Mouse (Mus musculus): ENCODE measurements around the gene Gm5294. TPM values are rescaled to one million over a fixed set of nuclear protein-coding genes. Genes with fewer than 3 reads are reported as not detected.

Gm5294 gene
- polyA plus RNA-seq, 1 experiment from 2014 or later, result 0.93 TPM

DNA sequence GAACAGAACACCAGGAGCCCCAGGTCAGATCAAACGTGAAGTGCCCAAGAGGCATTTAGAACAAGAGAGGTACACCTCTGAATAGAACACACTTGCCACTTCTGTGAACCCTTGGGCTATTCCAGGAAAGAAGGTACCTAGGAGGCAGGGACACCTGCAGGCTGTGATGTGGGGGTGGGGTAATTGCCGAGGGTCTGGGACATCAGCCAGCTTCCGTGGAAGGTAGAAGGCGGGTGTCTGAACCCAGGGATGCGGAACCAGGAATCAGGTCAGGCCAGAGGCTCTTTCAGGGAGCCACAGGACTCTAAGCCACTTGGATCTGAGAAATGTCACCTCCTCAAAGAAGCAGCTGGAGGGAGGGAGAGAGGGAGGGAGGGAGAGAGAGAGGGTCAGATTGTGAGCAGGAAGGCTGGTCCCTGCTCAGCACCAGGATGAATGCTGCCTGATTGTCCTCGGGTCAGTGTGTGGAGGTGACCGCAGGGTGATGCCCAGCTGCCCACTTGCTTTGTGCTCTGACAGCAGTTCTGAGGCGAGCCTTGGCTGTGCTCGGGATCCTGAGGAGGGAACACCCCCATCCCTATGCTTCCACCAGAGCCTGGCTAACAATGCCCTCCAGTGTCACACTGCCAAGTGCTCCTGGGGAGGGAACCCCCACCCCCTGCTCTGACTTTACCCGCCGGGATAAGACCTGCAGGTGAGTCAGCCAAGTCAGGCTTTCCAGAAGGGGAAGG, 31.2 kb upstream of the Gm5294 start:
- no peak overlapping the region for H3K4me3 ChIP-seq (ENCODE audit: low read length)
- no peaks in the 10 kb centered on the region for H3K9me3 ChIP-seq (ENCODE audit: control insufficient read depth, low read length)
- peaks cover 7% of the 10 kb centered on the region for H3K4me1 ChIP-seq (ENCODE audit: control insufficient read depth, insufficient read depth, low read depth, low read length)
- peaks cover 8% of the 10 kb centered on the region for H3K36me3 ChIP-seq (ENCODE audit: control insufficient read depth, insufficient read depth, low read length)
- ATAC-seq, result peak; percentile 68
- H3K4me2 ChIP-seq (ENCODE audit: low read length), result no peak overlapping the region
- 0 out of 2 replicates have a peak overlapping the region, but pooled peaks have one; percentile 5 for H3K27ac ChIP-seq (ENCODE audit: low read depth, low read length)
- no peaks in the 10 kb centered on the region for H3K27me3 ChIP-seq (replicated peaks; ENCODE audit: control insufficient read depth, insufficient read depth, low read length)
- WGBS, result 41% methylated on average over 11 of the region's 11 CpGs
- no peak overlapping the region for H3K9ac ChIP-seq (ENCODE audit: low read depth, low read length)

DNA sequence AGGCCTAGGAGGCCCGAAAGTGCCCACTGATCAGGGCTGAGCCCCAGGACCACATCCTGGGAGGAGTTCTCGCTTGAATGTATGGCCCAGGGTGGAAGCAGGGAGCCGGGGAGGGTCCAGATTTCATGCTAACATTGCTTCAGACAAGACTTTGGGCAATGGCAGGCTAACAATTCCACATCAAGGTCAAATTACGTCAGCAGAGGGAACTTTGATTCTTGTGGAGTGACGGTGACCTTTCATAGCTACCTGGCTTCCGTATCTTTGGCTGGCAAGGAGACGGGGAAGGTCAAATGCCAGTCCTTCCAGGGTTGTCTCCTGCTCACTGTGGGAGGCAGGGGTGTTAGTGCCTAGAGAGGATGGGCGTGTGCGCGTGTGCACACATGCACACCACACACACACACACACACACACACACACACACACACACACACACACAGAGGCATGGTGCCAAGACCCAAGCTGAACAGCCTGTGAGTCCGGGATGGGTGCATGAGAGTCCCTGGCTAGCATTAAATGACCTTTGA, 28.9 kb upstream of the Gm5294 start:
- Histone ChIP-seq H3K4me1 (ENCODE audit: control insufficient read depth, insufficient read depth, low read depth, low read length) (peaks cover 7% of the 10 kb centered on the region), H3K4me3 (ENCODE audit: low read length) (no peak overlapping the region), H3K9ac (ENCODE audit: low read depth, low read length) (no peak overlapping the region), H3K36me3 (ENCODE audit: control insufficient read depth, insufficient read depth, low read length) (peaks cover 27% of the 10 kb centered on the region), H3K9me3 (ENCODE audit: control insufficient read depth, low read length) (no peaks in the 10 kb centered on the region), H3K27me3 (replicated peaks; ENCODE audit: control insufficient read depth, insufficient read depth, low read length) (no peaks in the 10 kb centered on the region), H3K27ac (ENCODE audit: low read depth, low read length) (no peak overlapping the region), H3K4me2 (ENCODE audit: low read length) (no peak overlapping the region)
- ATAC-seq, result no peak
- 90% methylated on average over 8 of the region's 11 CpGs for WGBS

DNA sequence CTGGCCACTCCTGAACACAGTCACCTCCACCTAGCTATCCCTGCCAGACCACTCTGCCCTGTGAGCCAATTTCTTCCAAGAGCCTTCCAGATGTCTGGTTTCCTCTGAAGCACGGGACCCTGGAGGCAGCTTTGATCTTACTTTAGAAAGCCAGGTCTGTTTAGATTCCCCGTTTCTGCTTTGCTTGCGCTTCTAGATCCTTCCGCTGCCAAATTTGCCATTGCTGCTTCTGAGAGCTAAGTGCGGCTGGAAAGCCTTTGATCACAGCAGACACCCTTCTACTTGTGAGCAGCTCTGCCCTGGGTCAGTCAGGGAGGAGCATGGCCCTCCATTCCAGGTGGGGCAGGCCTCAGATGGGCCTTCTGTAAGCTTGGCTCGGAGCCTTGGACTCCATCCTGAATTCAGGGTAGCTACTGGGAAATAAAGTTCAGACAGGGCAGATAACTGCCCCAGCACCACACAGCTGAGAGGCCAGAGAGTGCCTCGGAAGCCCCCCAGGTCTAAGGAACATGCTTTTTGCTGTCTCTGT, 18.2 kb upstream of the Gm5294 start:
- no peak for ATAC-seq
- no peak overlapping the region for H3K27ac ChIP-seq (ENCODE audit: low read depth, low read length)
- no peak overlapping the region for H3K4me2 ChIP-seq (ENCODE audit: low read length)
- H3K27me3 ChIP-seq (replicated peaks; ENCODE audit: control insufficient read depth, insufficient read depth, low read length), result no peaks in the 10 kb centered on the region
- no peak overlapping the region for H3K4me3 ChIP-seq (ENCODE audit: low read length)
- no peak overlapping the region for H3K9ac ChIP-seq (ENCODE audit: low read depth, low read length)
- H3K9me3 ChIP-seq (ENCODE audit: control insufficient read depth, low read length), result no peaks in the 10 kb centered on the region
- no peaks in the 10 kb centered on the region for H3K4me1 ChIP-seq (ENCODE audit: control insufficient read depth, insufficient read depth, low read depth, low read length)
- H3K36me3 ChIP-seq (ENCODE audit: control insufficient read depth, insufficient read depth, low read length), result peaks cover 18% of the 10 kb centered on the region
- 71% methylated on average over 7 of the region's 7 CpGs for whole genome bisulfite sequencing

DNA sequence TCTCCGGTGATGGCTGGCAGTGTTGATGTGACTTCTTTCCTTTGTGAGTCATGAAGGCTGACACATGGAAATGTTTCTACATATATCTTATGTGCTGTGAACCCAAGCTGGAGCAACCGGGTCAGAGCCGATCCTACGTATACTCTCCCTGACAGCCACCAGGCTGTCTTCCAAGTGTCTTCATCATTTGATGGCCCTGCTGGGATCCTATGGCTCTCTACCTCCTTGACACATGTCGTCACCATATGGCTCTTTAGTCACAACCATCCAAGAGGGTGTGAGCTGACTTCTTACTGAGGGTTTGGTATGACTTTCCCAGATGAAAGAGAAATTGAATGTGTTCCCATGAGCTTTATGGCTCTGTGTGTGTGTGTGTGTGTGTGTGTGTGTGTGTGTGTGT, 15.6 kb upstream of the Gm5294 start:
- ATAC-seq, result no peak

DNA sequence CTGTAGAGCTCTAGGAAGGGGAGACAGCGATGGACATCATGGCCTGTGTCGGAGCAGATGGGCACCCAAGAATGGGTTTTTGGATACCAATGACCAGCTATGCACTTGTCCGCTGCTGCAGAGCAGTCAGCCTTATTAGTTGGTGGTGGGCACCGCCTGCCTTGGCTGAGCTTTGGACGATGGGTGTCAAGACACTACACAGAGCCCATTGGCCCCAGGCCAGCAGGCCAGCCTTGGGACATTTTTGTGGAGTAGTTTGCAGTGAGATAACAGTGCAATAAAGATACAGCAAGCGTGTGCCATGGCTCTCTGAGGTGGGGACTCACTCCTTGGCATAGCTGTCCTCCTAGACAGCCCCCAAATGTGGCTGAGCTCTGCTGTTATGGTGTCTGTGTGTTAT, 10.1 kb upstream of the Gm5294 start:
- Histone ChIP-seq H3K36me3 (ENCODE audit: control insufficient read depth, insufficient read depth, low read length) (peaks cover 37% of the 10 kb centered on the region), H3K4me2 (ENCODE audit: low read length) (no peak overlapping the region), H3K9me3 (ENCODE audit: control insufficient read depth, low read length) (no peaks in the 10 kb centered on the region), H3K4me3 (ENCODE audit: low read length) (no peak overlapping the region), H3K27ac (ENCODE audit: low read depth, low read length) (no peak overlapping the region), H3K27me3 (replicated peaks; ENCODE audit: control insufficient read depth, insufficient read depth, low read length) (no peaks in the 10 kb centered on the region), H3K4me1 (ENCODE audit: control insufficient read depth, insufficient read depth, low read depth, low read length) (no peaks in the 10 kb centered on the region), H3K9ac (ENCODE audit: low read depth, low read length) (no peak overlapping the region)
- WGBS, result 95% methylated on average over 6 of the region's 6 CpGs
- no peak for ATAC-seq

More for the DNA sequence above, 15.6 kb upstream of the Gm5294 start:
- WGBS, result 80% methylated on average over 5 of the region's 5 CpGs
- H3K27ac ChIP-seq (ENCODE audit: low read depth, low read length), result no peak overlapping the region
- no peaks in the 10 kb centered on the region for H3K27me3 ChIP-seq (replicated peaks; ENCODE audit: control insufficient read depth, insufficient read depth, low read length)
- no peak overlapping the region for H3K4me2 ChIP-seq (ENCODE audit: low read length)
- no peaks in the 10 kb centered on the region for H3K4me1 ChIP-seq (ENCODE audit: control insufficient read depth, insufficient read depth, low read depth, low read length)
- H3K9ac ChIP-seq (ENCODE audit: low read depth, low read length), result no peak overlapping the region
- no peaks in the 10 kb centered on the region for H3K9me3 ChIP-seq (ENCODE audit: control insufficient read depth, low read length)
- no peak overlapping the region for H3K4me3 ChIP-seq (ENCODE audit: low read length)
- peaks cover 36% of the 10 kb centered on the region for H3K36me3 ChIP-seq (ENCODE audit: control insufficient read depth, insufficient read depth, low read length)

DNA sequence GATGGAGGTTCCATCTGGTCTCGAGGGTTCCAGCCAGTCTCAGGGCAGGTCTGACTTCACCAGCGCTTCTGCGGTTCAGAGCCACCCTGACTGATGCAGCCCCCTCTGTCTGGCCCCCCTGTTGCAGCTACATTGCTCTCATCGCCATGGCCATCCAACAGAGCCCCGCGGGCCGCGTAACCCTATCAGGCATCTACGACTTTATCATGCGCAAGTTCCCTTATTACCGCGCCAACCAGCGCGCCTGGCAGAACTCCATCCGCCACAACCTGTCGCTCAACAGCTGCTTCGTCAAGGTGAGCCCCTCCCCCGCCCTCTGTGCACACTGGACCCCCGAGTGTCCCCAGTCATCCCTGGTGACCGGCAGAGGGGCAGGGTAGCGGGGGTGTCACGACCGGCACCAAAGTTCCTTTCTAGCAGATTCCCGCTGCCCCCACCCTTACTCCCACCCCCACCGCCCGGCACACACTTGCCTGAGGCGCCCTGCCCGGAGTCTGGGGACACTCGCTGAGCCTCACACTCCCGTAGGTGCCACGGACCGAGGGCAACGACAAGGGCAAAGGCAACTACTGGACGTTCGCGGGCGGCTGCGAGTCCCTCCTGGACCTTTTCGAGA, 945 bp downstream of the Gm5294 start:
- H3K9ac ChIP-seq (ENCODE audit: low read depth, low read length), result peak overlapping the region; percentile 45
- peak overlapping the region; percentile 27 for H3K4me3 ChIP-seq (ENCODE audit: low read length)
- H3K4me1 ChIP-seq (ENCODE audit: control insufficient read depth, insufficient read depth, low read depth, low read length), result peaks cover 15% of the 10 kb centered on the region
- WGBS, result 5% methylated on average over 39 of the region's 39 CpGs
- H3K27ac ChIP-seq (ENCODE audit: low read depth, low read length), result no peak overlapping the region
- ATAC-seq, result no peak
- H3K4me2 ChIP-seq (ENCODE audit: low read length), result peak overlapping the region; percentile 57
- no peaks in the 10 kb centered on the region for H3K9me3 ChIP-seq (ENCODE audit: control insufficient read depth, low read length)
- peaks cover 29% of the 10 kb centered on the region for H3K27me3 ChIP-seq (replicated peaks; ENCODE audit: control insufficient read depth, insufficient read depth, low read length)
- no peaks in the 10 kb centered on the region for H3K36me3 ChIP-seq (ENCODE audit: control insufficient read depth, insufficient read depth, low read length)

DNA sequence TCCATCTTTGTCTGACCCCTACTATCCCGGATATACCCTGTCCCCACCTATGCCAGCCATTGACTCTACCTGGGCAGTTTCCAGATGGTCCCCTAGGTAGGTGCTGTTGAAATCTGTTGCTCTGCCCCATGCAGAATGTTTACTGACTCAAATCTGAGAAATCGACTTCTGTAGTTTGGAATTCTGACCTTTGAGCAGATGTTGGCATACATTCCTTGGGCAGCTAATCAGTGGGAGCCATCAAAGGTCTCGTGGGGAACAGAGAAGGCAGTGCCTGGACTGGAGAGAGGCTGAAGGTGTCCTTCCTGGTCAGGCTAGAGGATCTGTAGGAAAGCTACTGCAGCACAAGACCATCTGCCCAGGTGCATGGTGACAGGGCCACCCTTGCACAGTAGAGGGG, 5.2 kb downstream of the Gm5294 start:
- Histone ChIP-seq H3K9me3 (ENCODE audit: control insufficient read depth, low read length) (no peaks in the 10 kb centered on the region), H3K27me3 (replicated peaks; ENCODE audit: control insufficient read depth, insufficient read depth, low read length) (peaks cover 18% of the 10 kb centered on the region), H3K36me3 (ENCODE audit: control insufficient read depth, insufficient read depth, low read length) (no peaks in the 10 kb centered on the region), H3K9ac (ENCODE audit: low read depth, low read length) (no peak overlapping the region), H3K4me2 (ENCODE audit: low read length) (no peak overlapping the region), H3K27ac (ENCODE audit: low read depth, low read length) (no peak overlapping the region), H3K4me1 (ENCODE audit: control insufficient read depth, insufficient read depth, low read depth, low read length) (peaks cover 15% of the 10 kb centered on the region), H3K4me3 (ENCODE audit: low read length) (no peak overlapping the region)
- WGBS, result 77% methylated on average over 3 of the region's 3 CpGs
- no peak for ATAC-seq

DNA sequence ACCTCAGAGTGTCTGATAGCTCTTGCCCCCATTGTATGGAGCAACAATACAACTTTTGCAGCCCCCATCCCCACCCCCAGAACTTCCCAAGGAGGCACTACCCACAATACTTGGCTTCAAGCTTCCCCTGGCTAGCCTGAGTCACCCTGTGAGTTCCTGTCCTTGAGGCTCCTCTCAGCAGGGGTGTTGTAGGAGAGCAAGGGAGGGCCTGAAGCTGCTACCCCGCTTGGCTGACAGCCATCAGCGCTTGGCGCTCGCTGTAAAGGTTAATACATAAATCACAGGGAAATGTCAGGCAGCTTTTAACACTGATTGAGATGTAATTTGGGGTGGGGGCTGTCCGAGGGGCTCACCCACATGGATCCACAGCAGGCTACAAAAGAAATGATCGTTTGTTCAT, 13.5 kb downstream of the Gm5294 start:
- ATAC-seq, result no peak
- WGBS, result 27% methylated on average over 6 of the region's 6 CpGs
- Histone ChIP-seq H3K27me3 (replicated peaks; ENCODE audit: control insufficient read depth, insufficient read depth, low read length) (no peaks in the 10 kb centered on the region), H3K36me3 (ENCODE audit: control insufficient read depth, insufficient read depth, low read length) (no peaks in the 10 kb centered on the region), H3K9ac (ENCODE audit: low read depth, low read length) (no peak overlapping the region), H3K9me3 (ENCODE audit: control insufficient read depth, low read length) (no peaks in the 10 kb centered on the region), H3K27ac (ENCODE audit: low read depth, low read length) (no peak overlapping the region), H3K4me2 (ENCODE audit: low read length) (no peak overlapping the region), H3K4me1 (ENCODE audit: control insufficient read depth, insufficient read depth, low read depth, low read length) (peaks cover 7% of the 10 kb centered on the region), H3K4me3 (ENCODE audit: low read length) (no peak overlapping the region)

DNA sequence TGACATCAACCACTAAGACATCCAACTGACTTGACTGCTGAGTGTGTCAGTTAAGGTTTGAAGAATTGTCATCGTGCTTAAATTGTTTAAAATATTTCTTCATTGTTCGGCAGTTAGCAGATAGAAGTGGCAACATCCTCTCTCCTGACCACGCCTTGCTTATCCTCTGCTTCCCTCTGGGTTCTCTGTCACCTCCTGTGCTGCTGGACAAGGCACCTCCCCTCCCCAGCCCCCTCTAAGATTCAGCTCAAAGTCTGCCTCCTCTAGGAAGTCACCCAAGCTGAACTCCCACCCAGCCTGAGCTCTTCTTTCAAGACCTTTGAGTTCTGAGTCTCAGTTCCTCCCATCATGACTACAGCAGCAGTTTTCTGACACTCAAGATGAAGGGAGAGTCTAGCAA, 15.0 kb downstream of the Gm5294 start:
- no peak overlapping the region for H3K27ac ChIP-seq (ENCODE audit: low read depth, low read length)
- no peak overlapping the region for H3K4me3 ChIP-seq (ENCODE audit: low read length)
- no peak overlapping the region for H3K9ac ChIP-seq (ENCODE audit: low read depth, low read length)
- WGBS, result 89% methylated on average over 3 of the region's 3 CpGs
- no peak for ATAC-seq
- peaks cover 7% of the 10 kb centered on the region for H3K4me1 ChIP-seq (ENCODE audit: control insufficient read depth, insufficient read depth, low read depth, low read length)
- H3K27me3 ChIP-seq (replicated peaks; ENCODE audit: control insufficient read depth, insufficient read depth, low read length), result no peaks in the 10 kb centered on the region
- no peak overlapping the region for H3K4me2 ChIP-seq (ENCODE audit: low read length)
- H3K9me3 ChIP-seq (ENCODE audit: control insufficient read depth, low read length), result no peaks in the 10 kb centered on the region
- no peaks in the 10 kb centered on the region for H3K36me3 ChIP-seq (ENCODE audit: control insufficient read depth, insufficient read depth, low read length)

All from hindbrain, embryonic 16.5 days (tissue).